Mouse (Mus musculus) ES-E14 (cell line): ENCODE data around the gene Rabgap1l. TPM values are rescaled to one million over a fixed set of nuclear protein-coding genes. Genes with fewer than 3 reads are reported as not detected.
A peak's percentile ranks its signal among the peaks of the same experiment; 100 is the strongest.
"Not testable (repeated sequence)": the region's sequence is repeated elsewhere in the genome, so short reads cannot be mapped to it uniquely, and the experiment has no call there.

ENCODE experiments used
- DNase-seq: peaks from one replicate; pipeline ENCODE4 v3.0.0-alpha.2; 2013; ENCODE audit warnings: low read depth, low spot score
- H3K27ac ChIP-seq: 2 replicates; pipeline ENCODE4 v1.5.1; 2012; ENCODE audit warnings: low read depth, mild to moderate bottlenecking, low read length, moderate library complexity, mixed read lengths; ENCODE audit not compliant: poor library complexity, insufficient read depth, severe bottlenecking
- H3K36me3 ChIP-seq: 2 replicates; pipeline ENCODE4 v1.6.1; 2012; ENCODE audit warnings: mild to moderate bottlenecking, low read length, moderate library complexity, mixed read lengths; ENCODE audit not compliant: control insufficient read depth, poor library complexity, insufficient read depth, severe bottlenecking
- H3K4me1 ChIP-seq, 2 experiments: fragments of 150-350 bp in 1 of 2; sonication (generic) in 1 of 2; 2 replicates each; pipeline ENCODE4 v1.6.1; 2012; ENCODE audit warnings: low read length in 2 of 2, mild to moderate bottlenecking in 1 of 2, mixed read lengths in 1 of 2; ENCODE audit not compliant: control insufficient read depth in 2 of 2, insufficient read depth in 2 of 2, poor library complexity in 1 of 2
- H3K4me3 ChIP-seq, 2 experiments: fragments of 150-350 bp in 1 of 2; sonication (generic) in 1 of 2; 2 replicates each; pipeline ENCODE4 v1.5.1; 2012; ENCODE audit warnings: low read length in 2 of 2, low read depth in 1 of 2, mild to moderate bottlenecking in 1 of 2, mixed read lengths in 1 of 2; ENCODE audit not compliant: insufficient read depth in 1 of 2, poor library complexity in 1 of 2, severe bottlenecking in 1 of 2
- H3K9ac ChIP-seq: 2 replicates; pipeline ENCODE4 v1.6.1; 2012; ENCODE audit warnings: low read depth, mild to moderate bottlenecking, low read length, mixed read lengths; ENCODE audit not compliant: poor library complexity, insufficient read depth, severe bottlenecking
- H3K9me3 ChIP-seq: fragments of 150-350 bp; sonication (generic); 2 replicates; pipeline ENCODE4 v1.6.1; 2012; ENCODE audit warnings: low read depth, mild to moderate bottlenecking, low read length; ENCODE audit not compliant: control insufficient read depth, insufficient read depth
- CHD2 ChIP-seq: IDR thresholded peaks from 2 replicates; pipeline ENCODE4 v1.6.1; 2014; ENCODE audit warnings: mild to moderate bottlenecking, low read depth, low read length, inconsistent platforms
- HCFC1 ChIP-seq: IDR thresholded peaks from 2 replicates; pipeline ENCODE4 v1.6.1; 2012; ENCODE audit warnings: low read length, inconsistent platforms, borderline replicate concordance; ENCODE audit not compliant: insufficient read depth
- MAFK ChIP-seq: IDR thresholded peaks from 2 replicates; pipeline ENCODE4 v1.6.1; 2014; ENCODE audit warnings: mild to moderate bottlenecking, low read depth, low read length, inconsistent platforms; ENCODE audit not compliant: insufficient read depth
- ZC3H11A ChIP-seq: IDR thresholded peaks from 2 replicates; pipeline ENCODE4 v1.6.1; 2012; ENCODE audit warnings: low read depth, mild to moderate bottlenecking, inconsistent platforms, low read length, borderline replicate concordance
- ZNF384 ChIP-seq: IDR thresholded peaks from 2 replicates; pipeline ENCODE4 v1.6.1; 2012; ENCODE audit warnings: low read depth, low read length, inconsistent platforms
- in situ Hi-C, 2 experiments: fragments of 600-800 bp; cut with MboI; formaldehyde crosslinking; loops; one replicate each; pipeline ENCODE4 v1.15.1; 2025; ENCODE audit warnings: low sequenced_read_pairs in 2 of 2, inconsistent platforms in 1 of 2; ENCODE audit not compliant: unreplicated experiment in 2 of 2
- total RNA-seq: library from RNA; depleted of rRNA; stranded (reverse); fragments of 300-350 nt; gene quantifications from 2 replicates; pipeline ENCODE4 v1.2.3, GENCODE M21; 2012

Rabgap1l gene
- total RNA-seq, 1 experiment: 10.3 TPM

DNA sequence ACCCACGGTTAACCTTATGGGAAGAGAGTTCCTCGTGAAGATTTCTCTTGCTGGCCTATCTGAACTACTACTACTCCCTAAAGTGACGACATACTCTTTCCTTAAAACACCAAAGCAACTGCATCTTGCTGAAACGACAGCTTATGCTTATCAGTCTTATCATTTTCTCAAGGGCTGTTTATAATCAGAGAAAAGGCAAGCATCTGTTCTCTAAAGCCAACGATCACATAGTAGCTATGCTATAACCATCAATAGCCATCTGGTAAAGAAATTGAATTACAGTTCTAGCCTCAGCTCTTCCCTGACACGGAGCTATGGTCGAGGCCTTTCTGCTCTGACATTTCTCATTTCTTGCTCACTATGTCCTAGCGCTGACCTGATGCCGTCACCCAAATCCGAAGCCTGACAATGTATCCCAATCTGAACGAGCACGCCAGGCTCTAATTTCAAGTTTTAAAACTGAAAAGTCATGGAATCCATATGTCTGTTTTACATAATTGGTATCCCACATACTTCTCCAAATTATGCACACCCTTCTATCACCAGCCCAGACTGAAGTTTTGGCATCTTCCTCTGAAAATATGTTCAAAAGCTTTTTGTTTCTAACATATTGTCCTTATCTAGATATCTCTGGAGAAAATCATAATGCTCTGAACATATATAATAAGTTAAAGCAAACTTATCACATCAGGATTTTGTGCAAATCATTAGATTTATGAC lies 164.6 kb downstream of the Rabgap1l start:
- no peaks in the 10 kb centered on the region for H3K9me3 ChIP-seq
- peaks cover 2 to 6% of the 10 kb centered on the region in 2 experiments; a peak in 2 of 4 replicates for H3K4me1 ChIP-seq
- H3K9ac ChIP-seq: no peak overlapping the region
- no peak for DNase-seq
- in situ Hi-C loops: no loop called here
- H3K4me3 ChIP-seq: no peak overlapping the region
- no peaks in the 10 kb centered on the region for H3K36me3 ChIP-seq
- no peak for TF ChIP-seq ZNF384
- no peak for TF ChIP-seq CHD2
- no peak for TF ChIP-seq HCFC1
- TF ChIP-seq MAFK: no peak
- TF ChIP-seq ZC3H11A: no peak
- H3K27ac ChIP-seq: no peak overlapping the region

DNA sequence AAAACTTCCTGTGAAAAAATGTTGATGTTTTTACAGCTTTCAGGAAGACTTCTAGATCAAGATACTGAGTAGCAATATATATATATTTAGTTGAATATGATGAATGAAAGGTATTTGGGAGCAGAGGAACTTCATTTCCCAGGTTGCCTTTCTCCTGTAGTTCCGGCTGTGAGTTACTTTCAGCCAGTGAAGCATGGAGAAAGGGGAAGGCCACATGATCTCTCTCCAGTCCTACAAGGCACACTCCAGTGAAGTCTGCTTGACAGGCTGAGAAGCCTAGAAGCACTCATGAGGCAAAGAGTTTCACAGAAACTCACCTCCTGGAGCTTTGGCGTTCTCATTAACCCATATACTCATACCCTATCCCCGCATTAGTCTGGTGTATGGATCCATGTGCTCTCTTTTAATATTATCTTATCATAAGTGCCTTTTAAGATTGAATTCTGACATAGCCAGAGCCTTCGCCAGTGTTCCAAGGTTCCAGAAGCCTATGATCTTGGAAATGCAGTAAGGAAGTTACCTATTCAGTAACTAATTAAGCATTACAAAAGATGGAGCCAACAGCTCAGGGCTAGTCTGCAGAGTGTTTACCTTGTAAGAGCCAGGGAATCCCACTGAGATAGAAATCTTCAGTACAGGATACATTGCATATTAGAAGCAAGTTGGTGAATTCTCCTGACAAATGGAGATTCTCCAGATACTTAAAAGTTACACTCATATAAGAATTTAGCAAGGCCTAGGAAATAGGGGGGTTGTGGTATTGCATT lies 168.5 kb downstream of the Rabgap1l start:
- in situ Hi-C loops: not testable (repeated sequence)

DNA sequence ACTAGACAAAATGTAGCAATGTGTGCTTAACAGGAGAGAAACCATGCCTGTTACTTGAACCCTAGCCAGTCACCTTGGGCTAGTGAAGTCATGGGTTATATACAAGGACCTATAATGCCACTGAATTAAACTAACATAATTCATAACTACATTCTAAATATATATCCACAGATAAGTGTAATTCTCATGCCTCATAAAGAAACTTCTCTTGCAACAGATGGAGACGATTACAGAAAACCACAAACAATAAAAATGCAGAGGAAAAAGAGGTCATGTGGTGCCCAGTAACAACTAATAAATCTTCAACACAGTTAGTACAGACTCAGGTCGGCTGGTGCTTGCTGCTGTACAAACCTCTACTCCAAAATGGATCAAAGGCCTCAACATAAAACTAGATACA lies 174.8 kb downstream of the Rabgap1l start:
- Histone ChIP-seq H3K4me3 (no peak overlapping the region), H3K27ac (no peak overlapping the region), H3K9ac (no peak overlapping the region), H3K4me1 (no peaks in the 10 kb centered on the region), H3K9me3 (no peaks in the 10 kb centered on the region), H3K36me3 (no peaks in the 10 kb centered on the region)
- DNase-seq: no peak
- in situ Hi-C loops: no loop called here
- TF ChIP-seq HCFC1 (no peak), CHD2 (no peak), MAFK (no peak), ZNF384 (no peak), ZC3H11A (no peak)

More for the DNA sequence above, 168.5 kb downstream of the Rabgap1l start:
- not testable (repeated sequence) for H3K36me3 ChIP-seq, H3K9ac ChIP-seq, H3K4me1 ChIP-seq, H3K4me3 ChIP-seq, H3K27ac ChIP-seq, H3K9me3 ChIP-seq
- DNase-seq: peak; percentile 17

DNA sequence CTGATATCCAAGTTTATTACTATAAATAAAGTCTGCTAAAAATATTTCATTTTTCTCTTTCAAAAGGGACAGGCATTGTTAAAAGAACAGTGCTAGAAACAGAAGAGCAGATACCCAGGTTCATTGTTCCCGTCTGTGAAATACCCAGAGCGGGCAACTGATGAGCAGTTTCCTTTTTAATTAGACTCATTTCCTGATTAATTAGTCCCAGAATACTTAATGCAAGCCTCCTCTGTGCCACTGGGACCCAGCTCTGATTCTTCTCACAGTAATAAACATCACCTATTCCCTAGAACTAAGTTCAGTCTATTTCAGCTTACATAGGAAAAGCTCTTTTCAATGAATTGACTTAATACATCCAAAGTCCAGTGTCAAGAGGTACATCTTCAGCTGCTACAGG lies 186.6 kb downstream of the Rabgap1l start:
- H3K4me3 ChIP-seq: no peak overlapping the region
- DNase-seq: no peak
- no peaks in the 10 kb centered on the region for H3K4me1 ChIP-seq
- H3K36me3 ChIP-seq: peaks cover 2% of the 10 kb centered on the region; the same call in 1 of the 2 replicates
- TF ChIP-seq ZC3H11A (no peak), HCFC1 (no peak), CHD2 (no peak), MAFK (no peak), ZNF384 (no peak)
- peaks cover 6% of the 10 kb centered on the region for H3K9me3 ChIP-seq
- H3K9ac ChIP-seq: no peak overlapping the region
- in situ Hi-C loops: no loop called here
- H3K27ac ChIP-seq: no peak overlapping the region

DNA sequence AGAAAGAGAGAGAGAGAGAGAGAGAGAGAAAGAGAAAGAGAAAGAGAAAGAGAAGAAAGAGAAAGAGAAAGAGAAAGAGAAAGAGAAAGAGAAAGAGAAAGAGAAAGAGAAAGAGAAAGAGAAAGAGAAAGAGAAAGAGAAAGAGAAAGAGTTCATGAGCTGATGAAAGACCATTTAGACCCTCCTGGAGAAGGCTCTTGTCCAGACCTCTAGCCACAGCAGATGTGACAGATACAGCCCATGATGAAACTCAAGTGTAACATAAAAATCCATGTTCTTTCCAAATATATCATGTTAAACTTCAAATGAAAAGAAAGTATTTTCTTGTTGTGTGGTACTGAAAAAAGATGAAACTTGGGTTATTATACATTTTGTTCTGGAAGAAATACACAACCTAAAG lies 189.7 kb downstream of the Rabgap1l start:
- H3K4me1 ChIP-seq, H3K4me3 ChIP-seq, in situ Hi-C loops, H3K9ac ChIP-seq, H3K9me3 ChIP-seq, H3K36me3 ChIP-seq, H3K27ac ChIP-seq, DNase-seq: not testable (repeated sequence)
